Mouse (Mus musculus) intestine, postnatal 0 days (tissue): ENCODE results near the gene Mast4. TPM values are rescaled to one million over a fixed set of nuclear protein-coding genes. Genes with fewer than 3 reads are reported as not detected.

ENCODE experiments used
- ATAC-seq: fragments of 200-750 bp; cut with Nextera tagmentation; 2 replicates; pipeline ENCODE4 v1.8.0; 2017; ENCODE audit warnings: mild to moderate bottlenecking, moderate TSS enrichment, moderate library complexity
- H3K27ac ChIP-seq: fragments of 300-500 bp; sonication (generic); 2 replicates; pipeline ENCODE4 v1.5.1; 2014; ENCODE audit warnings: mild to moderate bottlenecking, low read depth, low read length, moderate library complexity
- H3K27me3 ChIP-seq: fragments of 300-500 bp; sonication (generic); replicated peaks from 2 replicates; pipeline ENCODE4 v1.6.1; 2014; ENCODE audit warnings: low read length, mixed read lengths; ENCODE audit not compliant: control insufficient read depth, insufficient read depth
- H3K36me3 ChIP-seq: fragments of 300-500 bp; sonication (generic); 2 replicates; pipeline ENCODE4 v1.6.1; 2014; ENCODE audit warnings: mild to moderate bottlenecking, moderate library complexity; ENCODE audit not compliant: control insufficient read depth, insufficient read depth
- H3K4me1 ChIP-seq: fragments of 300-500 bp; sonication (generic); replicated peaks from 2 replicates; pipeline ENCODE4 v1.6.1; 2014; ENCODE audit warnings: antibody characterized with exemption, low read length, mixed read lengths; ENCODE audit not compliant: control insufficient read depth, insufficient read depth
- H3K4me2 ChIP-seq: fragments of 300-500 bp; sonication (generic); replicated peaks from 2 replicates; pipeline ENCODE4 v1.6.1; 2014; ENCODE audit warnings: low read depth, mild to moderate bottlenecking, moderate library complexity
- H3K4me3 ChIP-seq: fragments of 300-500 bp; sonication (generic); 2 replicates; pipeline ENCODE4 v1.5.1; 2014; ENCODE audit warnings: low read depth, low read length
- H3K9ac ChIP-seq: fragments of 300-500 bp; sonication (generic); 2 replicates; pipeline ENCODE4 v1.6.1; 2014; ENCODE audit warnings: mild to moderate bottlenecking, low read depth, low read length
- H3K9me3 ChIP-seq: fragments of 300-500 bp; sonication (generic); 2 replicates; pipeline ENCODE4 v1.6.1; 2016; ENCODE audit warnings: mixed run types; ENCODE audit not compliant: control insufficient read depth
- CTCF ChIP-seq: sonication (generic); IDR thresholded peaks from 2 replicates; pipeline ENCODE4 v1.5.1; 2016; ENCODE audit warnings: low read depth, mild to moderate bottlenecking, control low read depth, antibody characterized with exemption, moderate library complexity
- WGBS: fragments of 180-500 bp; shearing (Covaris S2); extraction: QIAGEN DNeasy Blood & Tissue Kit; methylation state at CpG from one replicate; pipeline ENCODE4 v1.1.7; 2014; 5-methylcytosine and 5-hydroxymethylcytosine counted together
- polyA plus RNA-seq: library from polyadenylated mRNA; unstranded; fragments of >200 nt; fragmentation: Nextera tagmentation; extraction: Ambion mirVana; gene quantifications from 2 replicates; pipeline ENCODE4 v1.2.1, GENCODE M21; 2015

The Mast4 gene
- polyA plus RNA-seq, 1 experiment from 2014 or later = 6.1 TPM

- no peak overlapping the region for H3K4me2 ChIP-seq
These were observed 160.6 kb downstream of the Mast4 start for GRCm38 (mm10) chr13:103173545-103174182.

GRCm38 (mm10) chr13:103151944-103152343 is 182.4 kb downstream of the Mast4 start:
- Histone ChIP-seq H3K9ac (no peak overlapping the region), H3K9me3 (no peaks in the 10 kb centered on the region), H3K36me3 (no peaks in the 10 kb centered on the region), H3K4me2 (no peak overlapping the region), H3K4me3 (no peak overlapping the region), H3K27me3 (no peaks in the 10 kb centered on the region), H3K27ac (no peak overlapping the region), H3K4me1 (no peaks in the 10 kb centered on the region)
- 82% methylated on average over 8 of the region's 8 CpGs for WGBS
- no peak for TF ChIP-seq CTCF
- ATAC-seq = no peak

More at GRCm38 (mm10) chr13:103173545-103174182, 160.6 kb downstream of the Mast4 start:
- Histone ChIP-seq H3K9me3 (no peaks in the 10 kb centered on the region), H3K4me1 (no peaks in the 10 kb centered on the region), H3K36me3 (no peaks in the 10 kb centered on the region), H3K27ac (no peak overlapping the region), H3K27me3 (no peaks in the 10 kb centered on the region), H3K4me3 (no peak overlapping the region), H3K9ac (no peak overlapping the region)
- WGBS = 26% methylated on average over 7 of the region's 7 CpGs
- ATAC-seq = no peak
- TF ChIP-seq CTCF = peak; percentile 84

GRCm38 (mm10) chr13:103151171-103151570 is 183.1 kb downstream of the Mast4 start:
- ATAC-seq = no peak
- no peaks in the 10 kb centered on the region for H3K4me1 ChIP-seq
- H3K9me3 ChIP-seq = no peaks in the 10 kb centered on the region
- H3K9ac ChIP-seq = no peak overlapping the region
- no peak overlapping the region for H3K27ac ChIP-seq
- no peak overlapping the region for H3K4me3 ChIP-seq
- H3K27me3 ChIP-seq = no peaks in the 10 kb centered on the region
- no peaks in the 10 kb centered on the region for H3K36me3 ChIP-seq
- no peak overlapping the region for H3K4me2 ChIP-seq
- 57% methylated on average over 11 of the region's 11 CpGs for WGBS
- no peak for TF ChIP-seq CTCF

DNA sequence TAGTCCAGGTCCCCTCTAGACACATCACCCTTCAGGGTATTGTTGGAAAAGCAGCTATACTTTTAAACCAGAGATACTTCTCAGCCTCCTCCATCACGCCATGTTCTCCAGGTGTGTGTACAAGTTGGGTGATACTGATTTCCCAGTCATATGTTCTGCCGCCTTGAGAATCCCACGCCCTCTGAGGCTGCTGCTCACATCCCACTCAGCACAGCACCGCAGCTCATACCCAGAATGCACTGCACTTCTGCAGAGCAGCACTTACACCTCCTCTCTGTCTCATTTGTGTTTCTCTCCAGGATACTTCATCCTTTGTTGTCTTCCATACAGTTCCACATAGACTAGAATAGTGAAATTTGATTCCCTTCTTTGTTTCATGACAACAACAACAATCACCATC is 183.6 kb downstream of the Mast4 start:
- Histone ChIP-seq H3K9ac (no peak overlapping the region), H3K4me3 (no peak overlapping the region), H3K36me3 (no peaks in the 10 kb centered on the region), H3K27ac (no peak overlapping the region), H3K4me1 (no peaks in the 10 kb centered on the region), H3K4me2 (no peak overlapping the region), H3K9me3 (no peaks in the 10 kb centered on the region), H3K27me3 (no peaks in the 10 kb centered on the region)
- no peak for ATAC-seq
- 89% methylated on average over 4 of the region's 4 CpGs for WGBS
- TF ChIP-seq CTCF = no peak

- H3K9ac ChIP-seq = no peak overlapping the region
- no peaks in the 10 kb centered on the region for H3K27me3 ChIP-seq
- no peak overlapping the region for H3K4me3 ChIP-seq
- H3K9me3 ChIP-seq = no peaks in the 10 kb centered on the region
- no peak overlapping the region for H3K27ac ChIP-seq
- ATAC-seq = no peak
- no peaks in the 10 kb centered on the region for H3K36me3 ChIP-seq
- TF ChIP-seq CTCF = no peak
- 78% methylated on average over 7 of the region's 7 CpGs for WGBS
- H3K4me2 ChIP-seq = no peak overlapping the region
- H3K4me1 ChIP-seq = no peaks in the 10 kb centered on the region
These were observed 184.9 kb downstream of the Mast4 start for GRCm38 (mm10) chr13:103149415-103149814.

DNA sequence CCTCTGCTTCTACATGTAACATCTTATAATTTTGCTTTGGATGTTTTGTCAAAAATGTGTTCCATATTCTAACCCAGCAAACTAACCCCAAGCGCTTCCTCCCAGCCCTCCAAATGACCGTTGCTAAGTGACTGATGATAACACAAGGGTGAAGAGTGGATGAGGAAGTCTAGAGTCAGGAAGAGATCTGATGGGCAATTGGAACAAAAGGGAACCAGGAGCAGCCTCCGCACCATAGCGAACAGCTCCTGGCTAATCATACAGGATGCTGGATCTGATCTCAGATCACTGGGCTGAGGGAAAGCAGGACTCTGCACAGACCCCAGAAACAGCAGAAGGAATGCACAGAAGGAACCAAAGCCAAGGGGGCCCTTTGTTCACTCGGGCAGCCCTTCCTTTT is 190.0 kb downstream of the Mast4 start:
- H3K4me1 ChIP-seq = no peaks in the 10 kb centered on the region
- H3K4me3 ChIP-seq = no peak overlapping the region
- no peak overlapping the region for H3K27ac ChIP-seq
- no peaks in the 10 kb centered on the region for H3K36me3 ChIP-seq
- H3K9me3 ChIP-seq = no peaks in the 10 kb centered on the region
- H3K4me2 ChIP-seq = no peak overlapping the region
- WGBS = 72% methylated on average over 5 of the region's 5 CpGs
- no peak for TF ChIP-seq CTCF
- no peaks in the 10 kb centered on the region for H3K27me3 ChIP-seq
- H3K9ac ChIP-seq = no peak overlapping the region
- no peak for ATAC-seq
